Mouse (Mus musculus) adrenal gland, postnatal 14 days (tissue): ENCODE measurements around the gene Calr4. TPM values are rescaled to one million over a fixed set of nuclear protein-coding genes. Genes with fewer than 3 reads are reported as not detected.
A peak's percentile ranks its signal among the peaks of the same experiment; 100 is the strongest.

Experiments
- DNase-seq: peaks from one replicate; pipeline ENCODE4 v3.0.0; 2021; ENCODE audit warnings: mixed read lengths
- total RNA-seq: library from RNA; stranded (reverse); gene quantifications from 2 replicates; pipeline ENCODE4 v1.2.3, GENCODE M21; 2021

Gene Calr4
- total RNA-seq, 1 experiment from 2014 or later = 1.5 TPM

DNA sequence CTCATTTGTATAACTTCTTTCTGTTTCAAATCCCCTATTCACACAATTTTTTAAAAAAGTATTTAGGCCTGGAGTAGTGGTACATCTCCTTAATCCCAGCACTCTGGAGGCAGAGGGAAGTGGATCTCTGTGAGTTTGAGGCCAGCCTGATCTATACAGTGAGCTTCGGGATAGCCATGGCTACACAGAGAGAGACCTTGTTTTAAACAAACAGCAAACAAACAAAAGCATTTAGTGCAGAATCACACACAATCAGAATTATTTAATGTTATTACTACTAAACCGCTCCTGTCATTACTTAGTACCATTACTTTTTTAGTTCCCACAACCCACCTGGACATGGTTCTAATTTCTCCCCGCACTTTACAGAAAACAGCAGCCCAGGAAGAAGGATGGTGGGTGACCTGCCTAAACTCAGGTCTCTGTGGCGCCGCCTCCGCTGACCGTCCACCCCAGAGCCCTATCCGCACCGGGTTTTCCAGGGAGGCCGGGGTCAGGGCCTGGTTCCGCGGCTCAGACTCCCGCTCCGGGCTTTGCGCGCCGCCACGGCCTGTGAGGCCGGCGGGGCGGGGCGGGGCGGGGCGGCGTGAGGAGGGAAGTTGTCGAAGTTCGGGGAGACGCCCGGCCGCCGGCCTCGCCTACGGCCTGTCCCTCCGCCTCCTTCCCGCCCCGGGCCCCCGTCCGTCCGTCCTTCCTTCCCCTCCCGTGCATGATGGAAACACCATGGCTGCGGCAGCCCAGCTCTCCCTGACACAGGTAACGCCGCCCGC, 45.6 kb downstream of the Calr4 start, which contains the start of gene Eps15:
Gene Eps15 (plus strand): TSS at position 580 of the 770 bp plus-strand sequence.
- peak; percentile 96 for DNase-seq

DNA sequence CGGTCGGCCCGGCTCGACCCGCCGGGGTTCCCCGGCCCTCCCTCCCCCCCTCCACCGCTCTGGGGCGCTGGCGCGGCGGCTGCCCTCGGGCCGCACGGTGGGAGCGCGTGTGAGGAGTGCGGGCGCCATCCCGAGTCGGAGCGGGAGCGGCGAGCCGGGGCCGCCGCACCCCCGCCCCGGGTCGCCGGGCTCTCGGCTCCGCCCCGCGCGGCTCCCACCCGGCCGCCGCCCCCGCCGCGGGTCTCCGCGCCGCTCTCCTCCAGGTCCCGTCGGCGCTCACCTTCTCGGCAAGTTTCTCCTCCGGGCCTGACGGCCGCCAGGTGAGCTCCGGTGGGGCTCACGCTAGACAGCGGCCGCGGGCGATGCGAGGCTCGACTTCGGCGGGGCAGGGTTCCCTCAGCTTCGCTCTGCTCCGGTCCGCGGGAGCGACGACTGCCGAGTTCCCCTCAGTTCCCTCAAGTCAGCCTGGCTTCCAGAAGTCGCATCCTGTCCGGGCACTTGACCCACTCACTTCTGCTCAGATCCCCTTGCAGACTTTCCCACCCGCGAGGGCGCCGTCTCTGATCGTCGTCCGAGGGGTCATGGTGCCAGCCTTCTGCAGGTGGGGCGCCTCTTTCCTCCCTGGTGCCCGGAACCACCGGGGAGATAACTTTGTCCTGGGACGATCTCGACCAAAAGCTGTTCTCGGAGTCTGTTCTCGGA, 46.3 kb downstream of the Calr4 start:
- DNase-seq = peak; percentile 55

DNA sequence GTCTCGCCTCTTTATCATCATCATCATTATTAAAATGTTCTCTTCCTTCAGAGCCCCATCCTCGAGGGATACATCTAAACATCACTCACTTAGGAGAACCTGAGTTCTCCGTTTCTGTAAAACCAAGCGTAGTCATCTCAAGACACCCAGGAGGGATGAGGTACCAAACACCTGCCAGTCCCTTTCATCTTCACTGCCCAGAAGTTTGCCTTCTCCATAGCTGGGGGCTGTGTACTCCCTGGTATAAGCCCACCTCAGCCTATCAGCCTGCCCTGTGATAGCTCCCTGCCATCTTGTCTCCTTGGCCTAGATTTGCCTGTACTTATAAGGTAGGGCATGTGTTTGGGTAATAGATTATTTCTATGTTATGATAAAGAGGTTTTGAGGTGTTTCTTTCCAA, 46.9 kb downstream of the Calr4 start:
- no peak for DNase-seq

DNA sequence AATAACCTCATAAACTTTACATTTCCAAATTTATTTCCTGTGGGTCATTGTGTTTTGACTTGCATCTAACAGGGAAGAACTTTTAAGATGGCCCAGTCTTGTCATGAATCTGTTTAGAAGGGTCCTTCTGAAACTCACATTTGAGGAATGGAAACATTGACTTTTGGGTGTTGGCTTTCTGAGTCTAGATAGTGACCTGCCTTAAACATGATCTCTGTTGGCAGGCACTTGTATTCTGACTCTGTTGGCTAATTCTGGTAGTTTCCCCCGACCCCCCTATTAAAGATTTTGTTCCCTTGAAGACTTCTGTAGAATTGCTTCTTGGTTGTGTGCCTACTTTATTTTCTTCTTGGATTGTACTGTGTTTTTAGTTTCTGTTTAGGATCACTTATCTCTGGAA, 47.7 kb downstream of the Calr4 start:
- DNase-seq = no peak

DNA sequence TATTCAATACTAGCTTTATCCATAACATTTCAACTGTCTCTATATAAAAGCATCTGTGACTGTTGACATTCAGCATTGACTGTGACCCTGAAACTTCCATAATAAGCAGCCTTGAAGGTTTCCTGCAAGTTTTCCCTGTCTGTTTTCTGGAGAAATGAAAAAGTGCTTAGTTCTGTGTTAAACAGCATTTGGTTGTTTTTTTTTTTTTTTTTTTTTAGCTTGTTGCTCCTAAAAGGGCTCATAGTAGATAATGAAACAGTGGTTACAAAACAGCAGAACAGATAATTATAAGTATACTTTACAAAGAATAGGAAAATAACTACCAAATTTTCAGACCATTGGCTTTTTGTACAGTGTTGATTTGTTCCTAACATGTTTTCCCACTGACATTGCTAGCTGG, 60.3 kb downstream of the Calr4 start:
- DNase-seq = no peak

DNA sequence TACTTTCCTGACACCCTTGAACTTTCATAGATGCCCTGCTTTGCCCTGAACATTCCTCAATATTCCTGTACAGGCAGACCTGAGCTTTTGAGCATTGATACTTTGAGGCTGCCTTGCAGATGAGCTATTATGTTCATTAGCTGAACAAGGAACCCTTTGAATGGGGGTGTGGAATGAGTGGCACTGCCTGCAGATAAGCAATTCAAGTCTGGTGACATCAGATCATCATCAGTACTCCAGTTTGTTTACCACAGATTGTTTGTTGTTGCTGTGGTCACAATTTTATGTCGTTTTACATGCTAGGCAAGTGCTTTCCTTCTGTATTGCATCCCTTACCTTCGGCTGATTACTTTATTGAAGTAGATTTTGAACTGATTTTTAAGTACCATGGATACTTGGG, 62.2 kb downstream of the Calr4 start:
- no peak for DNase-seq

DNA sequence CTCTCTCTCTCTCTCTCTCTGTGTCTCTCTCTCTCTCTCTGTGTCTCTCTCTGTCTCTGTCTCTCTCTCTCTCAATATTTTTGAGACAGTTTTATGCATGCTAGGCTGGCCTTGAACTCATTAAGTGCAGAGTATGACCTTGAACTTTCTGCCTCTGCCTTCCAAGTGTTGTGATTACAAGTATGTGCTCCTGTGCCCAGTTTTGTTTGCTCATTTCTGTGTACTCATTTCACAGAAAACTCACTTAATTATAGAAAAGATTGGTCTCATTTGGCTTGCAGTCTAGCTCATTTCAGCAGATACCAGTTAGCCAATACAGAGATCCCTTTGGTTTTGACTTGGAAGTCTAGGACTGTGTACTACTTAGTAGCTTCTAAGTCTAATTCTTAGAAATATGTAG, 64.9 kb downstream of the Calr4 start:
- DNase-seq = no peak

Other genes starting within 250 kb of the Calr4 start
- gene Nrd1, start 233.8 kb upstream of the Calr4 start, total RNA-seq = 105 and 108 TPM in 2 replicates
- gene Osbpl9, start 32.2 kb upstream of the Calr4 start, total RNA-seq = 128 and 156 TPM in 2 replicates
- 58.2 and 64.4 TPM in 2 replicates for gene Eps15, start 45.8 kb downstream of the Calr4 start, total RNA-seq
- 6.2 and 7.1 TPM in 2 replicates for gene Ttc39a, start 172.1 kb downstream of the Calr4 start, total RNA-seq